14 mouse cellular contexts compared by ENCODE assay signal in genomic region chr11:21824941-21825340, GRCm38 (mm10).
A peak's percentile ranks its signal among the peaks of the same experiment; 100 is the strongest.
DNase-seq lines count a peak whose midpoint lies in the region; TF ChIP-seq lines count a peak whose summit lies in the region.
"Had no signal": no experiment of that assay in that cellular context is flagged by ENCODE, and none has a peak within 500 bp of the region (broad histone marks: within the 10 kb centered on the region; RNA-seq: fewer than 3 reads in every experiment).

No protein-coding gene starts in this region.

- DNase-seq in adrenal gland, postnatal 14 days: peak; percentile 14
- DNase-seq in adrenal gland, postnatal 4 days (ENCODE audit: low spot score in 2 of 2): no peak
- peak; percentile 20 for DNase-seq in left cerebral cortex, postnatal 4 days
- DNase-seq in left cerebral cortex, adult 2 months (ENCODE audit: extremely low spot score in 1 of 2, low spot score in 2 of 2): no peak
- no peak for DNase-seq in frontal cortex, postnatal 14 days (ENCODE audit: low spot score in 2 of 2)
- DNase-seq: adrenal gland, postnatal 25 days; cerebellum, adult 11-12 months; cerebellum, adult 2 months; cerebellum, adult 9-10 months; forebrain, postnatal 0 days had no signal

- no peak for TF ChIP-seq CTCF in left cerebral cortex, adult 2 months (IDR thresholded peaks at IDR 0.05)

- intact Hi-C loops in left cerebral cortex, postnatal 4 days (cut with DNase I): no loop called here
- intact Hi-C loops in left cerebral cortex, adult 2 months (cut with DNase I): no loop called here

- no peak overlapping the region for H3K27ac ChIP-seq in left cerebral cortex, adult 2 months
- H3K27ac ChIP-seq: embryonic facial prominence, embryonic 10.5 days; embryonic facial prominence, embryonic 12.5 days; forebrain, embryonic 13.5 days; forebrain, embryonic 15.5 days had no signal

- no peak overlapping the region for H3K4me3 ChIP-seq in left cerebral cortex, adult 2 months
- H3K4me3 ChIP-seq: embryonic facial prominence, embryonic 10.5 days; embryonic facial prominence, embryonic 12.5 days; forebrain, embryonic 13.5 days; forebrain, embryonic 15.5 days had no signal

Comparison
In these comparisons a context has a peak if more than half of its experiments do, and no peak if none do; other contexts are left out.
1. DNase-seq: peak in adrenal gland, postnatal 14 days (single experiment) and left cerebral cortex, postnatal 4 days (single experiment); none in adrenal gland, postnatal 4 days (0 of 2), left cerebral cortex, adult 2 months (0 of 2) and frontal cortex, postnatal 14 days (0 of 2).